Mouse (Mus musculus) G1E (cell line): ENCODE data around the gene Col13a1. TPM values are rescaled to one million over a fixed set of nuclear protein-coding genes. Genes with fewer than 3 reads are reported as not detected.

Experiments
- ATAC-seq: 2 replicates; pipeline ENCODE4 v1.8.0; 2016; ENCODE audit warnings: mild to moderate bottlenecking; ENCODE audit not compliant: insufficient number of reproducible peaks, poor library complexity, low FRiP score, severe bottlenecking; ENCODE audit errors: extremely low read depth
- DNase-seq: peaks from one replicate; pipeline ENCODE4 v3.0.0; 2012; ENCODE audit warnings: low spot score
- H3K27me3 ChIP-seq: 2 replicates; pipeline ENCODE4 v1.6.1; 2012; ENCODE audit warnings: mild to moderate bottlenecking, low read length, inconsistent platforms; ENCODE audit not compliant: insufficient read depth
- H3K36me3 ChIP-seq: replicated peaks from 2 replicates; pipeline ENCODE3; 2012; ENCODE audit warnings: mild to moderate bottlenecking, inconsistent platforms
- H3K4me1 ChIP-seq: 2 replicates; pipeline ENCODE4 v1.6.1; 2012; ENCODE audit warnings: low read depth, low read length, inconsistent platforms, mixed read lengths; ENCODE audit not compliant: insufficient read depth
- H3K4me3 ChIP-seq: 2 replicates; pipeline ENCODE4 v1.5.1; 2012; ENCODE audit warnings: low read depth, mild to moderate bottlenecking, inconsistent platforms, low read length, moderate library complexity, mixed read lengths
- H3K9me3 ChIP-seq: replicated peaks from 2 replicates; pipeline ENCODE4 v1.6.1; 2012; ENCODE audit warnings: inconsistent platforms
- CTCF ChIP-seq: IDR thresholded peaks from 2 replicates; pipeline ENCODE4 v1.5.1; 2012; ENCODE audit warnings: low read depth, low read length, inconsistent platforms, mixed read lengths
- GATA1 ChIP-seq: IDR thresholded peaks from 2 replicates; pipeline ENCODE4 v1.6.1; 2012; ENCODE audit warnings: borderline replicate concordance, low read length, inconsistent platforms, mixed read lengths
- GATA2 ChIP-seq: IDR thresholded peaks from 2 replicates; pipeline ENCODE4 v1.6.1; 2012; ENCODE audit warnings: low read depth, low read length, inconsistent platforms, borderline replicate concordance
- POLR2AphosphoS5 ChIP-seq: IDR thresholded peaks from 2 replicates; pipeline ENCODE4 v1.6.1; 2012; ENCODE audit warnings: low read depth, low read length, inconsistent platforms; ENCODE audit not compliant: insufficient replicate concordance
- TAL1 ChIP-seq: conservative IDR thresholded peaks from 2 replicates; pipeline ENCODE4 v1.6.1; 2012; ENCODE audit warnings: low read depth, low read length, inconsistent platforms, mixed read lengths
- polyA plus RNA-seq: library from polyadenylated mRNA; stranded (reverse); fragments of >175 nt; gene quantifications from 2 replicates; pipeline ENCODE4 v1.2.3, GENCODE M21; 2012
- total RNA-seq, 2 experiments: library from RNA; stranded (forward) in 1 of 2; stranded (reverse) in 1 of 2; fragments of 200-1000 nt in 1 of 2; fragments of >200 nt in 1 of 2; fragmentation: Nextera tagmentation in 1 of 2; gene quantifications; 2 replicates each; pipeline ENCODE4 v1.2.3; 2014 to 2017

The Col13a1 gene
- total RNA-seq (2014; fragmentation: Nextera tagmentation), result not detected in 2 replicates
- total RNA-seq (2017), result 0.05 TPM in 1 of 2 replicates, not detected in the other
- not detected in 2 replicates for polyA plus RNA-seq

DNA sequence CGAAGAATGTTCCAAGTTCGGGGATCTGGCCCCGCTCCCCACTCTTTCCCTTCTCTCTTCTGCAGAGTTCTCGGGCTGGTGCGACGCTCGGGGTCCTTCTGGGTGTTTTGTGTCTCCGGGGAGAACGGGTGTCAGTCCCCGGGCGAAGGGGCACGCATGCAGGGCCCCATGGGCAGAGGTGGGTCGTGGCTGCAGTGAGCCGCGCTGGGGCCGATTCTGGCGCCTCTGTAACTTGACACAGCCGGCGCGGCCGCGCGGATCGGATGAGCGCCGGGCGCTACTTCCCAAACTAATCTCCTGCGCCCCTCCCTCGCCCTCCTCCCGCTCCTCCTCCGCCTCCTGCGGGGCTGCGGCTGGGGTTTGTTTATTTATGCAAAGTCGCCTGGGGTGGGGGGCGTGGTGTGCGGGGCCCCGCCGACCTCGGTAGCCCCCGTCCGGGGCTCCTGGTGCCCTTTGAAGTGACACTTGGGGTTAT lies at the start of gene Col13a1:
Gene Col13a1 (minus strand): TSS at position 243 of the 475 bp plus-strand sequence.
- ATAC-seq (no peak), DNase-seq (no peak)
- Histone ChIP-seq H3K4me1 (no peaks in the 10 kb centered on the region), H3K36me3 (no peaks in the 10 kb centered on the region), H3K27me3 (peaks cover 18% of the 10 kb centered on the region; the same call in 1 of the 2 replicates), H3K9me3 (no peaks in the 10 kb centered on the region), H3K4me3 (no peak within 1 kb of the TSS)
- TF ChIP-seq GATA2 (no peak), CTCF (no peak), POLR2AphosphoS5 (no peak), GATA1 (no peak), TAL1 (no peak)

DNA sequence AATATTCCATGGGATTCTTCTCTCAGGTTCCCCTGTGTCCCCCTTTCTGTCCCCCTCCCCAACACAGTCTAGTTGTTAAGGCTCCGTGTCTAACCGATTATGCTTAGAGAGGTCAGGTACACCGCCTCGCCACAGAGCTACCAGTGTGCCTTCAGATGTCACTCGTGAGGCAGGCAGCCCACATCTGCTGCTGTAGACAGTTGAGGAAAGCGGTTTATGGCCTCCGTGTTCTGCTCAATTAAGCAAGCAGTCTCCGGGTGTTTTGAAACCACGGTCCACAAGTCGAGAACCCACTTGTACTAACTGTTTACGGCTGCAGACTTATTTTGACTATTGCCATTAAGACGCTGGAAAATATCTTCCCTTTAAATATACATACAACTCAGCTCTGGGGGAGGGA lies 48.8 kb upstream of the Col13a1 start:
- Histone ChIP-seq H3K4me1 (no peaks in the 10 kb centered on the region), H3K4me3 (no peak overlapping the region), H3K27me3 (no peaks in the 10 kb centered on the region), H3K9me3 (no peaks in the 10 kb centered on the region), H3K36me3 (no peaks in the 10 kb centered on the region)
- DNase-seq (no peak), ATAC-seq (no peak)
- TF ChIP-seq CTCF (no peak), POLR2AphosphoS5 (no peak), GATA1 (no peak), GATA2 (no peak), TAL1 (no peak)

DNA sequence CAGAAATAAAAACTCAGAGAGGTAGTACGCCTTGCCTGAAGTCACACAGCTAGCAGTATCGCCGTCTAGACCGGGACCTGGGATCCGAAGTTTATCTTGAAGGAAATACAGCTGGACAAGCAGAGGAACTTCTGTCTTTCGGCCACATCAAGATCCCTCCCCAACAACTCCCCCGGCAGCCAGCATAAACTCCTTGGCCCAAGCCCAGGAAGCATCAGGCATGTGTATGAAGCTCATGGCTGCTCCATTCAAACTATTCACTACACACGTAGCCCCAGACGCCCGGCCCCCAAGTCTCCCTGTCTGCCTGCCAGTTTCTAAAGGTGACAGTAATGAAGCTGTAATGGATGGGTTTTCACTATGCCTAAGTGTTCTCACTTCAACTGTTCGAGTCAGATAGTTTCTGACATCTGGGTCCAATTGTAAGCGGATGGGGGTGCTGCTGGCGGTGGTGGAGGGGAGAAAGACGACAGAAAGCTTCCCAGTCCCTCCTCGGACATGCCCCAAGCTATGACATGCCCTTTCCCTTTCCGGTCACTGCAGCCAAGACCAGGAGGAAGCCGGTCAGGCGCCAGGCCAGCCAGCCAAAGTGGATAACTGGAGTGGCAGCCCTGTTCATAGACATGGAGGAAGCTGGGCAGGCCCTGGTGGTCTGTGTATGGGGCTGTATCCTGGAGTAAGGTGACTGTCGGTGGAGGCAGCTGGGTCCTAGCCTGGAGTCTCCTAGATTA lies 45.1 kb upstream of the Col13a1 start:
- DNase-seq, result no peak
- Histone ChIP-seq H3K9me3 (no peaks in the 10 kb centered on the region), H3K4me3 (no peak overlapping the region), H3K36me3 (no peaks in the 10 kb centered on the region), H3K27me3 (no peaks in the 10 kb centered on the region), H3K4me1 (no peaks in the 10 kb centered on the region)
- no peak for ATAC-seq
- no peak for TF ChIP-seq GATA2
- TF ChIP-seq POLR2AphosphoS5, result no peak
- no peak for TF ChIP-seq TAL1
- TF ChIP-seq GATA1, result no peak
- no peak for TF ChIP-seq CTCF

DNA sequence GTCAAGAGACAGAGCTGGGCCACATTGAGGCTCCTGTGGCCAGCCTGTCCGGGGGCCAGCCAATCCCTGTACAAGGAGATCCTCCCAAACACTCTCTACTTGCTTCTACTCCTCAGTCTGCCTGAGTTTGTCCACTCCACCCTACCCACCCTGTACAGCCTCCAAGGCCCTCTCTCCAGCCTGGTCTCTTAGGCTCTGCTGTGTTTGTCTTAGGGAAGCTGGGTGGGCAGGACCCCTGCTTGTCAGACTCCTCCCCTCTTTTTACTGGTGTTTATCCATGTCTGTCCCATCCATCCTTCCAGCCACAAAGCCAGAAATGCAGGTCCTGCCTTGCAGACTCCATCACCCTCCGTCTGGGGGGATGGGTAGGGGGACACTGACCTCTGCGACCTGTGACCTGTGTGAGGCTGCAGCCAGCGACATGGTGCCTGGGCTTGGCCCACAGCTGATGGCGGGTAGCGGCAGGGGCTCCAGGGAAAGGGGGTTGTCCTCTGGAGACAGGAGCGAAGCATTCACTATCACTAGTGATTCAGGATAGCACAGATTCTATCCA lies 41.2 kb upstream of the Col13a1 start:
- TF ChIP-seq GATA2 (no peak), TAL1 (no peak), POLR2AphosphoS5 (no peak), CTCF (no peak), GATA1 (no peak)
- no peak overlapping the region for H3K4me3 ChIP-seq
- H3K27me3 ChIP-seq, result no peaks in the 10 kb centered on the region
- ATAC-seq (no peak), DNase-seq (no peak)
- H3K9me3 ChIP-seq, result no peaks in the 10 kb centered on the region
- no peaks in the 10 kb centered on the region for H3K4me1 ChIP-seq
- H3K36me3 ChIP-seq, result no peaks in the 10 kb centered on the region

DNA sequence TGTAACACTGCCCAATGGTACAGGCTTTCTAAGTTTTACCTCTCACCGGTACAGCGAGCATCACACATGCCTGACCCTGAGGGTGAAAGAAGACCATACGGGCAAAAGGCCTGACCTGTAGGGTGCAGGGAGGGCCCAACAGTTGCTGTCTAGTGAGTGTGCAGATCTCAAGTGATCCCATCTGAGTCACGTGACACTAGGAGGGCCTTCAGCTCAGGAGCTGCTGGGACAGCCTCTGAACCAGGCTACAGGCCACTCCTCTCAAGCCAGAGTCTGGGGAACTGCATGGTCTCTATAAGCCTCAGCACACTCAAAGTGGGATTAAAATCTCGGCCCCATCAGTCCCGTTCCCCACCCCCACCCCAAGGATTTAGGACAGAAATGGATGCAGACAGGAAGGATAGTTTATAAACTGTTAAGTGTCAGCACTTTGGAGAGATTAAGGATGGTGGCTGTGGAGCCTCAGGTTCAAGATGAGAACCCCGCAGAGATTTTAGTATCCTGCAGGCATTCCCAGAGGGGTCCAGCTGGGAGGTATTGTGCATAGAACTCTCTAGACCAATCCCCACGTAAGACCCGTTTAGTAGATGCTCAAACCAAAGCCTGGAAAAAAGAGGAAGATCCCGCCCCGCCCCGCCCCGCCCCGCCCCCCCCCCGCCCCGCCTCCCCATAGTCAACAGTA lies 40.6 kb upstream of the Col13a1 start:
- ATAC-seq, result no peak
- no peak for DNase-seq
- no peaks in the 10 kb centered on the region for H3K36me3 ChIP-seq
- H3K9me3 ChIP-seq, result no peaks in the 10 kb centered on the region
- TF ChIP-seq CTCF (no peak), GATA2 (no peak), TAL1 (no peak), GATA1 (no peak), POLR2AphosphoS5 (no peak)
- no peak overlapping the region for H3K4me3 ChIP-seq
- no peaks in the 10 kb centered on the region for H3K4me1 ChIP-seq
- no peaks in the 10 kb centered on the region for H3K27me3 ChIP-seq

DNA sequence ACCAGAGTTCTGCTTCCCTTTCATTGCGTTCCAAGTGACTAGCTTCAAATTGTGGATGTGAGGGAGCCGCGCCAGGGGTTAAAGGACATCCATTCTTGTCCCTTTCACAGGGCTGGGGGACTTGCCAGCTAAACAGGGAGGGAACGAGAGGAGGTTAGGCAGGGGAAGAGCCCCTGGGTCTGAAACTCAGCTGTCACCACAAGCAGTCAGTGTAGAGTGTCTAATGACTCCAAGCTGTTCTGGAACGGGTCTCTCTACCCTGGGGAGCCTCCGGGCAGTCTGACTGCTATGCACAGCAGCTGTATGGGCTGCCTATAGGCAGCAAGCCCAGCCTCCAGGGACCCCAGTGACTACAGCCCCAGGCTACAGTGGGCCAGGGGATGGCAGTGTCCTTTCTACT lies 38.0 kb upstream of the Col13a1 start:
- Histone ChIP-seq H3K27me3 (no peaks in the 10 kb centered on the region), H3K4me1 (no peaks in the 10 kb centered on the region), H3K9me3 (no peaks in the 10 kb centered on the region), H3K4me3 (no peak overlapping the region), H3K36me3 (no peaks in the 10 kb centered on the region)
- no peak for ATAC-seq
- DNase-seq, result no peak
- TF ChIP-seq GATA1 (no peak), GATA2 (no peak), TAL1 (no peak), CTCF (no peak), POLR2AphosphoS5 (no peak)
